Mouse (Mus musculus) MEL (cell line): Measurements from ENCODE around the gene Gm13199. TPM values are rescaled to one million over a fixed set of nuclear protein-coding genes. Genes with fewer than 3 reads are reported as not detected.

Experiments
- DNase-seq: peaks from one replicate; pipeline ENCODE4 v3.0.0; 2011; ENCODE audit warnings: low read depth, low spot score
- H3K27ac ChIP-seq: 2 replicates; pipeline ENCODE4 v1.5.1; 2012; ENCODE audit warnings: low read depth, mild to moderate bottlenecking, control low read depth, low read length, moderate library complexity; ENCODE audit not compliant: control insufficient read depth
- H3K27me3 ChIP-seq, 2 experiments: fragments of 150-350 bp in 1 of 2; sonication (generic) in 1 of 2; 2 replicates each; pipeline ENCODE4 v1.6.1; 2012; ENCODE audit warnings: low read length in 2 of 2, mild to moderate bottlenecking in 2 of 2, improper control_type of control experiment in 1 of 2, moderate library complexity in 1 of 2; ENCODE audit not compliant: insufficient read depth in 2 of 2, control insufficient read depth in 1 of 2
- H3K36me3 ChIP-seq, 2 experiments: 2 replicates each; pipeline ENCODE4 v1.6.1; 2012 to 2014; ENCODE audit warnings: low read length in 2 of 2, improper control_type of control experiment in 1 of 2, inconsistent platforms in 1 of 2, mild to moderate bottlenecking in 1 of 2; ENCODE audit not compliant: insufficient read depth in 2 of 2, control insufficient read depth in 1 of 2
- H3K4me1 ChIP-seq, 2 experiments: fragments of 150-350 bp in 1 of 2; sonication (generic) in 1 of 2; 2 replicates each; pipeline ENCODE4 v1.6.1; 2012; ENCODE audit warnings: low read length in 2 of 2, improper control_type of control experiment in 1 of 2, mild to moderate bottlenecking in 1 of 2; ENCODE audit not compliant: insufficient read depth in 2 of 2, control insufficient read depth in 1 of 2
- H3K4me3 ChIP-seq, 2 experiments: fragments of 150-350 bp in 1 of 2; sonication (generic) in 1 of 2; 2 replicates each; pipeline ENCODE4 v1.5.1; 2012; ENCODE audit warnings: low read depth in 2 of 2, low read length in 2 of 2, mild to moderate bottlenecking in 2 of 2, moderate library complexity in 2 of 2, control low read depth in 1 of 2, improper control_type of control experiment in 1 of 2; ENCODE audit not compliant: control insufficient read depth in 1 of 2, insufficient read depth in 1 of 2
- H3K79me2 ChIP-seq: 2 replicates; pipeline ENCODE4 v1.6.1; 2012; ENCODE audit warnings: mild to moderate bottlenecking, low read length, moderate library complexity; ENCODE audit not compliant: control insufficient read depth, poor library complexity, insufficient read depth
- H3K9ac ChIP-seq: 2 replicates; pipeline ENCODE4 v1.6.1; 2012; ENCODE audit warnings: low read depth, mild to moderate bottlenecking, control low read depth, low read length, moderate library complexity; ENCODE audit not compliant: control insufficient read depth, poor library complexity, severe bottlenecking
- H3K9me3 ChIP-seq: fragments of 150-350 bp; sonication (generic); replicated peaks from 2 replicates; pipeline ENCODE4 v1.6.1; 2012; ENCODE audit warnings: mild to moderate bottlenecking, low read length, improper control_type of control experiment, moderate library complexity; ENCODE audit not compliant: insufficient read depth
- CTCF ChIP-seq, 3 experiments: IDR thresholded peaks in 2 of 3; conservative IDR thresholded peaks in 1 of 3; 2 replicates each; pipeline ENCODE4 v1.5.1; 2011 to 2012; ENCODE audit warnings: low read length in 3 of 3, low read depth in 2 of 3, mild to moderate bottlenecking in 2 of 3, improper control_type of control experiment in 1 of 3, inconsistent platforms in 1 of 3, mixed read lengths in 1 of 3, moderate library complexity in 1 of 3; ENCODE audit not compliant: control insufficient read depth in 1 of 3, insufficient read depth in 1 of 3, poor library complexity in 1 of 3, severe bottlenecking in 1 of 3
- E2F4 ChIP-seq: IDR thresholded peaks from 2 replicates; pipeline ENCODE4 v1.6.1; 2011; ENCODE audit warnings: low read depth, low read length, improper control_type of control experiment, borderline replicate concordance
- EP300 ChIP-seq, 2 experiments: IDR thresholded peaks; 2 replicates each; pipeline ENCODE4 v1.6.1; 2011; ENCODE audit warnings: improper control_type of control experiment in 2 of 2, low read length in 2 of 2, low read depth in 1 of 2, mild to moderate bottlenecking in 1 of 2
- ETS1 ChIP-seq: IDR thresholded peaks from 2 replicates; pipeline ENCODE4 v1.6.1; 2012; ENCODE audit warnings: low read depth, mild to moderate bottlenecking, inconsistent platforms, low read length, improper control_type of control experiment, moderate library complexity
- GABPA ChIP-seq: IDR thresholded peaks from 2 replicates; pipeline ENCODE4 v1.6.1; 2012; ENCODE audit warnings: low read depth, mild to moderate bottlenecking, inconsistent platforms, low read length, improper control_type of control experiment, moderate library complexity
- GATA1 ChIP-seq: IDR thresholded peaks from 2 replicates; pipeline ENCODE4 v1.6.1; 2011; ENCODE audit warnings: low read depth, low read length, improper control_type of control experiment
- HCFC1 ChIP-seq: IDR thresholded peaks from 2 replicates; pipeline ENCODE4 v1.6.1; 2012; ENCODE audit warnings: low read depth, mild to moderate bottlenecking, inconsistent platforms, low read length, improper control_type of control experiment, moderate library complexity
- MAFK ChIP-seq: IDR thresholded peaks from 2 replicates; pipeline ENCODE4 v1.6.1; 2011; ENCODE audit warnings: low read depth, mild to moderate bottlenecking, low read length, improper control_type of control experiment, borderline replicate concordance
- MAX ChIP-seq: IDR thresholded peaks from 2 replicates; pipeline ENCODE4 v1.6.1; 2011; ENCODE audit warnings: low read length, improper control_type of control experiment
- MAZ ChIP-seq: IDR thresholded peaks from 2 replicates; pipeline ENCODE4 v1.6.1; 2012; ENCODE audit warnings: low read depth, mild to moderate bottlenecking, inconsistent platforms, low read length, improper control_type of control experiment
- MEF2A ChIP-seq: IDR thresholded peaks from 2 replicates; pipeline ENCODE4 v1.6.1; 2014; ENCODE audit warnings: low read depth, mild to moderate bottlenecking, inconsistent platforms, low read length, improper control_type of control experiment; ENCODE audit not compliant: poor library complexity, insufficient replicate concordance, severe bottlenecking; ENCODE audit errors: extremely low read depth
- MXI1 ChIP-seq: IDR thresholded peaks from 2 replicates; pipeline ENCODE4 v1.6.1; 2011; ENCODE audit warnings: mild to moderate bottlenecking, low read depth, low read length, improper control_type of control experiment
- MYB ChIP-seq: IDR thresholded peaks from 2 replicates; pipeline ENCODE4 v1.6.1; 2011; ENCODE audit warnings: mild to moderate bottlenecking, low read depth, low read length, improper control_type of control experiment
- NELFE ChIP-seq: IDR thresholded peaks from 2 replicates; pipeline ENCODE4 v1.6.1; 2011; ENCODE audit warnings: low read depth, low read length, improper control_type of control experiment
- NRF1 ChIP-seq: IDR thresholded peaks from 2 replicates; pipeline ENCODE4 v1.6.1; 2014; ENCODE audit warnings: low read depth, mild to moderate bottlenecking, inconsistent platforms, low read length, improper control_type of control experiment, moderate library complexity; ENCODE audit not compliant: poor library complexity, insufficient read depth, severe bottlenecking
- POLR2AphosphoS5 ChIP-seq: IDR thresholded peaks from 2 replicates; pipeline ENCODE4 v1.6.1; 2012; ENCODE audit warnings: low read depth, borderline replicate concordance, mild to moderate bottlenecking, inconsistent platforms, low read length, moderate library complexity, mixed read lengths
- RAD21 ChIP-seq: IDR thresholded peaks from 2 replicates; pipeline ENCODE4 v1.6.1; 2011; ENCODE audit warnings: mild to moderate bottlenecking, low read depth, low read length, improper control_type of control experiment
- SIN3A ChIP-seq: IDR thresholded peaks from 2 replicates; pipeline ENCODE4 v1.6.1; 2012; ENCODE audit warnings: low read length, improper control_type of control experiment, inconsistent platforms
- SMC3 ChIP-seq: IDR thresholded peaks from 2 replicates; pipeline ENCODE4 v1.6.1; 2011; ENCODE audit warnings: low read depth, low read length, improper control_type of control experiment
- TAL1 ChIP-seq: IDR thresholded peaks from 2 replicates; pipeline ENCODE4 v1.6.1; 2012; ENCODE audit warnings: mild to moderate bottlenecking, inconsistent platforms, low read length, moderate library complexity, mixed read lengths
- TBP ChIP-seq: IDR thresholded peaks from 2 replicates; pipeline ENCODE4 v1.8.0; 2011; ENCODE audit warnings: low read depth, low read length, improper control_type of control experiment
- TCF12 ChIP-seq: IDR thresholded peaks from 2 replicates; pipeline ENCODE4 v1.6.1; 2014; ENCODE audit warnings: low read depth, mild to moderate bottlenecking, inconsistent platforms, low read length, improper control_type of control experiment, moderate library complexity
- UBTF ChIP-seq: IDR thresholded peaks from 2 replicates; pipeline ENCODE4 v1.6.1; 2012; ENCODE audit warnings: low read depth, mild to moderate bottlenecking, inconsistent platforms, low read length, improper control_type of control experiment, moderate library complexity, borderline replicate concordance; ENCODE audit not compliant: insufficient read depth
- USF1 ChIP-seq: IDR thresholded peaks from 2 replicates; pipeline ENCODE4 v1.6.1; 2014; ENCODE audit warnings: low read depth, mild to moderate bottlenecking, inconsistent platforms, low read length, improper control_type of control experiment, moderate library complexity
- USF2 ChIP-seq, 2 experiments: IDR thresholded peaks; 2 replicates each; pipeline ENCODE4 v1.6.1; 2011 to 2012; ENCODE audit warnings: improper control_type of control experiment in 2 of 2, low read length in 2 of 2, borderline replicate concordance in 1 of 2, inconsistent platforms in 1 of 2, low read depth in 1 of 2, mild to moderate bottlenecking in 1 of 2; ENCODE audit not compliant: insufficient read depth in 1 of 2
- ZC3H11A ChIP-seq: IDR thresholded peaks from 2 replicates; pipeline ENCODE4 v1.6.1; 2012; ENCODE audit warnings: low read depth, mild to moderate bottlenecking, inconsistent platforms, low read length, improper control_type of control experiment
- ZMIZ1 ChIP-seq: IDR thresholded peaks from 2 replicates; pipeline ENCODE4 v1.6.1; 2012; ENCODE audit warnings: low read depth, mild to moderate bottlenecking, inconsistent platforms, low read length, improper control_type of control experiment, moderate library complexity
- polyA plus RNA-seq, 2 experiments: library from polyadenylated mRNA; stranded (reverse) in 1 of 2; unstranded in 1 of 2; fragments of >175 nt in 1 of 2; fragments of >200 nt in 1 of 2; gene quantifications; 2 replicates each; pipeline versions ENCODE4 v1.2.1 to v1.2.4; 2012; ENCODE audit warnings: low replicate concordance in 2 of 2, low read depth in 1 of 2; ENCODE audit not compliant: insufficient read length in 2 of 2, insufficient read depth in 1 of 2, missing spikeins in 1 of 2
- total RNA-seq: library from RNA; depleted of rRNA; stranded (reverse); fragments of 300-350 nt; gene quantifications from 2 replicates; pipeline ENCODE4 v1.2.3, GENCODE M21; 2012

Gene Gm13199
- total and polyA plus RNA-seq, 3 experiments, result 0.35 to 4.8 TPM; not detected in 1

DNA sequence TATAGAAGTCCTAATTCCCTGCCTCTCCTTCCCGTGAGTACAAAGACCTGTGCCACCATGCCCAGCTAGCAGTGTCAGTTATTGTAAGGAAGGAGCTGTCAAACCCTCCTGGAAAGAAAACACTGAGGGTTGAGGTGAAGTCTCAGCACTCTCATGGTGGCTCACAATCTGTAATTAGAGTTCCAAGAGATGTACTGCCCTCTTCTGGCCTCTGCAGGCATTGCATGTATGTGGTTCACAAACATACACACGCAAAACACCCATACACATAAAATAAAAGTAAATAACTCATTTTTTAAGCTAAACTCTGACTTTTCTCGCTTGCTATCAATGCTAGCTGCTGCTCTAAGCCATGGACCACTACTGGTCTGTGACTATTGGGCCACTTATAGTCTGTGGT, 43.9 kb upstream of the Gm13199 start:
- no peak overlapping the region for H3K4me3 ChIP-seq
- no peaks in the 10 kb centered on the region for H3K27me3 ChIP-seq
- no peak overlapping the region for H3K9ac ChIP-seq
- DNase-seq, result peak; percentile 84
- H3K36me3 ChIP-seq, result peaks cover 0 to 1% of the 10 kb centered on the region in 2 experiments; a peak in 1 of 4 replicates
- TF ChIP-seq SIN3A, result no peak
- no peak for TF ChIP-seq TBP
- no peak for TF ChIP-seq POLR2AphosphoS5
- TF ChIP-seq RAD21, result peak; percentile 77
- no peak for TF ChIP-seq MEF2A
- no peak for TF ChIP-seq ETS1
- TF ChIP-seq CTCF (IDR thresholded peaks at IDR 0.05 in 2 of 3, conservative IDR thresholded peaks at IDR 0.05 in 1 of 3; ENCODE audit: control insufficient read depth in 1 of 3, insufficient read depth in 1 of 3, low read depth in 2 of 3, low read length in 3 of 3, poor library complexity in 1 of 3, severe bottlenecking in 1 of 3), result peak; percentile 73 to 96 (median 83)
- no peak for TF ChIP-seq TCF12
- TF ChIP-seq TAL1, result no peak
- no peak for TF ChIP-seq NRF1
- TF ChIP-seq USF1, result no peak
- no peak for TF ChIP-seq MYB
- TF ChIP-seq MXI1, result no peak
- no peak for TF ChIP-seq HCFC1
- no peak for TF ChIP-seq MAZ
- TF ChIP-seq EP300 (IDR thresholded peaks at IDR 0.05; ENCODE audit: low read depth in 1 of 2, low read length in 2 of 2), result no peak
- no peak for TF ChIP-seq MAX
- no peak for TF ChIP-seq MAFK
- TF ChIP-seq GABPA, result no peak
- TF ChIP-seq SMC3, result peak; percentile 84
- TF ChIP-seq UBTF, result no peak
- TF ChIP-seq ZC3H11A, result peak; percentile 63
- no peak for TF ChIP-seq NELFE
- no peak for TF ChIP-seq GATA1
- TF ChIP-seq USF2 (IDR thresholded peaks at IDR 0.05; ENCODE audit: borderline replicate concordance in 1 of 2, insufficient read depth in 1 of 2, low read depth in 1 of 2, low read length in 2 of 2), result no peak
- TF ChIP-seq ZMIZ1, result no peak
- TF ChIP-seq E2F4, result no peak
- H3K4me1 ChIP-seq, result no peaks in the 10 kb centered on the region
- H3K79me2 ChIP-seq, result no peaks in the 10 kb centered on the region
- no peaks in the 10 kb centered on the region for H3K9me3 ChIP-seq
- H3K27ac ChIP-seq, result no peak overlapping the region
